Mouse (Mus musculus) neural tube, postnatal 0 days (tissue): ENCODE results near the gene Nab1. TPM values are rescaled to one million over a fixed set of nuclear protein-coding genes. Genes with fewer than 3 reads are reported as not detected.

Source experiments
- polyA plus RNA-seq: library from polyadenylated mRNA; unstranded; fragments of >200 nt; fragmentation: Nextera tagmentation; extraction: Ambion mirVana; gene quantifications from 2 replicates; pipeline ENCODE4 v1.2.1, GENCODE M21; 2015

Nab1 gene
- polyA plus RNA-seq = 8.4 and 9.0 TPM in 2 replicates

GRCm38 (mm10) chr1:52500314-52500981 lies at the start of gene Nab1:
Gene Nab1, minus strand, starts transcription at chr1:52500679.

Other genes starting within 250 kb of the Nab1 start
- 2.4 and 2.8 TPM in 2 replicates for gene Nemp2, start 130.0 kb upstream of the Nab1 start, polyA plus RNA-seq
- 12.6 and 13.6 TPM in 2 replicates for gene Mfsd6, start 226.8 kb upstream of the Nab1 start, polyA plus RNA-seq